Mouse (Mus musculus) CH12.LX (cell line): ENCODE data around the gene Crip1. TPM values are rescaled to one million over a fixed set of nuclear protein-coding genes. Genes with fewer than 3 reads are reported as not detected.

Source experiments
- DNase-seq: peaks from one replicate; pipeline ENCODE4 v3.0.0-alpha.2; 2013; ENCODE audit errors: extremely low read depth
- H3K27ac ChIP-seq: 2 replicates; pipeline ENCODE4 v1.5.1; 2012; ENCODE audit warnings: low read depth, mild to moderate bottlenecking, control low read depth, moderate library complexity; ENCODE audit not compliant: insufficient read depth
- H3K27me3 ChIP-seq: replicated peaks from 2 replicates; pipeline ENCODE3; 2012; ENCODE audit warnings: inconsistent platforms
- H3K36me3 ChIP-seq, 2 experiments: replicated peaks in 1 of 2; 2 replicates each; pipeline versions ENCODE3 to v1.6.1; 2012; ENCODE audit warnings: inconsistent platforms in 1 of 2, low read length in 1 of 2, mild to moderate bottlenecking in 1 of 2, mixed read lengths in 1 of 2, moderate library complexity in 1 of 2; ENCODE audit not compliant: control insufficient read depth in 1 of 2, insufficient read depth in 1 of 2
- H3K4me1 ChIP-seq, 2 experiments: 2 replicates each; pipeline ENCODE4 v1.6.1; 2012; ENCODE audit warnings: inconsistent platforms in 1 of 2, moderate library complexity in 1 of 2; ENCODE audit not compliant: insufficient read depth in 2 of 2, control insufficient read depth in 1 of 2
- H3K4me2 ChIP-seq: 2 replicates; pipeline ENCODE4 v1.6.1; 2012; ENCODE audit warnings: low read depth, mild to moderate bottlenecking, control low read depth; ENCODE audit not compliant: poor library complexity, insufficient read depth, severe bottlenecking
- H3K4me3 ChIP-seq, 3 experiments: fragments of 150-350 bp in 1 of 3; sonication (generic) in 1 of 3; replicated peaks in 1 of 3; 2 replicates each; pipeline versions ENCODE3 to v1.5.1; 2011 to 2012; ENCODE audit warnings: low read depth in 2 of 3, low read length in 2 of 3, mild to moderate bottlenecking in 2 of 3, moderate library complexity in 2 of 3, control low read depth in 1 of 3, improper control_type of control experiment in 1 of 3, inconsistent platforms in 1 of 3, mixed read lengths in 1 of 3; ENCODE audit not compliant: poor library complexity in 1 of 3
- H3K79me2 ChIP-seq: replicated peaks from 2 replicates; pipeline ENCODE4 v1.6.1; 2012; ENCODE audit warnings: mild to moderate bottlenecking, moderate library complexity; ENCODE audit not compliant: control insufficient read depth, poor library complexity, insufficient read depth, severe bottlenecking; ENCODE audit errors: extremely low read depth
- H3K9ac ChIP-seq: 2 replicates; pipeline ENCODE4 v1.6.1; 2012; ENCODE audit warnings: low read depth, mild to moderate bottlenecking, control low read depth, moderate library complexity; ENCODE audit not compliant: insufficient read depth
- H3K9me3 ChIP-seq: replicated peaks from 2 replicates; pipeline ENCODE3; 2012; ENCODE audit warnings: low read length, inconsistent platforms, mixed read lengths
- BHLHE40 ChIP-seq: IDR thresholded peaks from 2 replicates; pipeline ENCODE4 v1.6.1; 2011; ENCODE audit warnings: mild to moderate bottlenecking, low read depth, low read length, improper control_type of control experiment
- CHD1 ChIP-seq: IDR thresholded peaks from 2 replicates; pipeline ENCODE4 v1.6.1; 2012; ENCODE audit warnings: low read depth, low read length, improper control_type of control experiment, inconsistent platforms
- E2F4 ChIP-seq: IDR thresholded peaks from 2 replicates; pipeline ENCODE4 v1.6.1; 2011; ENCODE audit warnings: low read depth, low read length, improper control_type of control experiment; ENCODE audit not compliant: insufficient replicate concordance
- EP300 ChIP-seq: IDR thresholded peaks from 2 replicates; pipeline ENCODE4 v1.6.1; 2011; ENCODE audit warnings: low read length, improper control_type of control experiment
- GABPA ChIP-seq: IDR thresholded peaks from 2 replicates; pipeline ENCODE4 v1.6.1; 2012; ENCODE audit warnings: low read depth, low read length, improper control_type of control experiment, inconsistent platforms; ENCODE audit not compliant: insufficient replicate concordance
- KAT2A ChIP-seq: IDR thresholded peaks from 2 replicates; pipeline ENCODE4 v1.6.1; 2012; ENCODE audit warnings: low read length, improper control_type of control experiment, inconsistent platforms; ENCODE audit not compliant: insufficient replicate concordance
- MAX ChIP-seq: IDR thresholded peaks from 2 replicates; pipeline ENCODE4 v1.6.1; 2011; ENCODE audit warnings: low read length, improper control_type of control experiment
- MEF2A ChIP-seq: IDR thresholded peaks from 2 replicates; pipeline ENCODE4 v1.6.1; 2014; ENCODE audit warnings: low read depth, mild to moderate bottlenecking, inconsistent platforms, low read length, improper control_type of control experiment, borderline replicate concordance
- MXI1 ChIP-seq: IDR thresholded peaks from 2 replicates; pipeline ENCODE4 v1.6.1; 2011; ENCODE audit warnings: mild to moderate bottlenecking, low read depth, low read length, improper control_type of control experiment
- NELFE ChIP-seq: IDR thresholded peaks from 2 replicates; pipeline ENCODE4 v1.6.1; 2011; ENCODE audit warnings: low read depth, low read length, improper control_type of control experiment
- POLR2A ChIP-seq: IDR thresholded peaks from 2 replicates; pipeline ENCODE4 v1.6.1; 2011; ENCODE audit warnings: low read depth, mild to moderate bottlenecking, improper control_type of control experiment, low read length
- RAD21 ChIP-seq: IDR thresholded peaks from 2 replicates; pipeline ENCODE4 v1.6.1; 2011; ENCODE audit warnings: low read depth, mild to moderate bottlenecking, low read length, improper control_type of control experiment, moderate library complexity
- SIN3A ChIP-seq: IDR thresholded peaks from 2 replicates; pipeline ENCODE4 v1.6.1; 2012; ENCODE audit warnings: low read length, improper control_type of control experiment, inconsistent platforms
- SMC3 ChIP-seq: IDR thresholded peaks from 2 replicates; pipeline ENCODE4 v1.6.1; 2011; ENCODE audit warnings: low read depth, low read length, improper control_type of control experiment
- USF2 ChIP-seq: conservative IDR thresholded peaks from 2 replicates; pipeline ENCODE4 v1.6.1; 2011; ENCODE audit warnings: low read depth, low read length, improper control_type of control experiment
- ZC3H11A ChIP-seq: IDR thresholded peaks from 2 replicates; pipeline ENCODE4 v1.6.1; 2012; ENCODE audit warnings: low read depth, mild to moderate bottlenecking, inconsistent platforms, low read length, improper control_type of control experiment
- ZMIZ1 ChIP-seq: IDR thresholded peaks from 2 replicates; pipeline ENCODE4 v1.6.1; 2012; ENCODE audit warnings: low read depth, mild to moderate bottlenecking, inconsistent platforms, low read length, improper control_type of control experiment
- dilution Hi-C: fragments of 300-500 bp; cut with MboI; formaldehyde crosslinking; loops from 2 replicates; pipeline ENCODE4 v1.14.3; 2020; ENCODE audit warnings: low sequenced_read_pairs; ENCODE audit not compliant: extremely low pct_unique_long_range_greater_than_20kb, extremely low pct_ligation_motif_present
- in situ Hi-C: fragments of 300-500 bp; cut with MboI; formaldehyde crosslinking; loops from 3 replicates; pipeline ENCODE4 v1.14.3; 2019; ENCODE audit warnings: low sequenced_read_pairs, low pct_ligation_motif_present, low pct_unique_long_range_greater_than_20kb, mixed read lengths
- polyA plus RNA-seq: library from polyadenylated mRNA; unstranded; fragments of >175 nt; gene quantifications from 2 replicates; pipeline ENCODE4 v1.2.1, GENCODE M21; 2012; ENCODE audit warnings: low read depth; ENCODE audit not compliant: insufficient read length
- total RNA-seq, 2 experiments: library from RNA; depleted of rRNA; stranded (reverse); fragments of 300-350 nt in 1 of 2; fragments of >200 nt in 1 of 2; gene quantifications; 2 replicates each; pipeline ENCODE4 v1.2.3; 2012 to 2014

Crip1 gene
- total and polyA plus RNA-seq, 3 experiments, result 2.0 to 77.2 (median 2.8) TPM

GRCm38 (mm10) chr12:113132567-113132966, 13.5 kb upstream of the Crip1 start:
- no peak for TF ChIP-seq GABPA
- no peak for TF ChIP-seq SIN3A
- no peak for TF ChIP-seq MXI1
- TF ChIP-seq SMC3, result no peak
- no peak for TF ChIP-seq MEF2A
- no peak for TF ChIP-seq KAT2A
- no peak for TF ChIP-seq NELFE
- TF ChIP-seq MAX, result no peak
- TF ChIP-seq ZMIZ1, result no peak
- no peak for TF ChIP-seq BHLHE40
- no peak for TF ChIP-seq POLR2A
- no peak for TF ChIP-seq USF2
- TF ChIP-seq CHD1, result no peak
- H3K36me3 ChIP-seq, result peaks cover 95 to 100% of the 10 kb centered on the region in 2 experiments
- no peaks in the 10 kb centered on the region for H3K27me3 ChIP-seq
- H3K9me3 ChIP-seq, result no peaks in the 10 kb centered on the region
- in situ Hi-C loops (no loop called here), dilution Hi-C loops (no loop called here)
- no peaks in the 10 kb centered on the region for H3K4me1 ChIP-seq
- no peak overlapping the region for H3K4me3 ChIP-seq
- H3K27ac ChIP-seq, result no peak overlapping the region
- H3K9ac ChIP-seq, result no peak overlapping the region
- no peaks in the 10 kb centered on the region for H3K79me2 ChIP-seq
- no peak overlapping the region for H3K4me2 ChIP-seq
- no peak for DNase-seq

- in situ Hi-C loops (no loop called here), dilution Hi-C loops (no loop called here)
- Histone ChIP-seq H3K9ac (no peak overlapping the region), H3K4me2 (no peak overlapping the region), H3K36me3 (peaks cover 93 to 100% of the 10 kb centered on the region in 2 experiments), H3K4me1 (no peaks in the 10 kb centered on the region), H3K27me3 (no peaks in the 10 kb centered on the region), H3K79me2 (no peaks in the 10 kb centered on the region), H3K9me3 (no peaks in the 10 kb centered on the region), H3K27ac (no peak overlapping the region), H3K4me3 (no peak overlapping the region)
- DNase-seq, result no peak
- TF ChIP-seq E2F4 (no peak), RAD21 (no peak), MEF2A (no peak), EP300 (no peak), ZC3H11A (no peak)
Measured at GRCm38 (mm10) chr12:113133260-113133659, 12.9 kb upstream of the Crip1 start.
